Mouse (Mus musculus): ENCODE measurements around the gene Fam69b. TPM values are rescaled to one million over a fixed set of nuclear protein-coding genes. Genes with fewer than 3 reads are reported as not detected.
A peak's percentile ranks its signal among the peaks of the same experiment; 100 is the strongest.

Fam69b gene
- total RNA-seq, 1 experiment: 24.6 TPM

- Histone ChIP-seq H3K4me1 (ENCODE audit: control insufficient read depth in 2 of 2, insufficient read depth in 2 of 2, low read length in 2 of 2, poor library complexity in 1 of 2) (peaks cover 4 to 20% of the 10 kb centered on the region in 2 experiments; a peak in 3 of 4 replicates), H3K27ac (ENCODE audit: insufficient read depth, low read depth, low read length, poor library complexity, severe bottlenecking) (no peak overlapping the region)
- in situ Hi-C loops (cut with MboI; ENCODE audit: low sequenced_read_pairs in 2 of 2, unreplicated experiment in 2 of 2): no loop called here
Measured at GRCm38 (mm10) chr2:26582741-26583140, 45.5 kb upstream of the Fam69b start.

GRCm38 (mm10) chr2:26583640-26584039 is 44.6 kb upstream of the Fam69b start:
- no peak for DNase-seq (ENCODE audit: low read depth, low spot score)
- Histone ChIP-seq H3K4me1 (ENCODE audit: control insufficient read depth in 2 of 2, insufficient read depth in 2 of 2, low read length in 2 of 2, poor library complexity in 1 of 2) (peaks cover 4 to 19% of the 10 kb centered on the region in 2 experiments; a peak in 3 of 4 replicates), H3K9me3 (ENCODE audit: control insufficient read depth, insufficient read depth, low read depth, low read length) (no peaks in the 10 kb centered on the region), H3K4me3 (ENCODE audit: insufficient read depth in 1 of 2, low read depth in 1 of 2, low read length in 2 of 2, poor library complexity in 1 of 2, severe bottlenecking in 1 of 2) (no peak overlapping the region), H3K27ac (ENCODE audit: insufficient read depth, low read depth, low read length, poor library complexity, severe bottlenecking) (no peak overlapping the region), H3K36me3 (ENCODE audit: control insufficient read depth, insufficient read depth, low read length, poor library complexity, severe bottlenecking) (no peaks in the 10 kb centered on the region), H3K9ac (ENCODE audit: insufficient read depth, low read depth, low read length, poor library complexity, severe bottlenecking) (no peak overlapping the region)
- in situ Hi-C loops (cut with MboI; ENCODE audit: low sequenced_read_pairs in 2 of 2, unreplicated experiment in 2 of 2): no loop called here
- TF ChIP-seq CHD2 (IDR thresholded peaks at IDR 0.05; ENCODE audit: low read depth, low read length) (no peak), HCFC1 (IDR thresholded peaks at IDR 0.05; ENCODE audit: borderline replicate concordance, insufficient read depth, low read length) (no peak), ZC3H11A (IDR thresholded peaks at IDR 0.05; ENCODE audit: borderline replicate concordance, low read depth, low read length) (no peak), ZNF384 (IDR thresholded peaks at IDR 0.05; ENCODE audit: low read depth, low read length) (no peak), MAFK (IDR thresholded peaks at IDR 0.05; ENCODE audit: insufficient read depth, low read depth, low read length) (no peak)

More at GRCm38 (mm10) chr2:26582741-26583140, 45.5 kb upstream of the Fam69b start:
- TF ChIP-seq CHD2 (IDR thresholded peaks at IDR 0.05; ENCODE audit: low read depth, low read length) (no peak), MAFK (IDR thresholded peaks at IDR 0.05; ENCODE audit: insufficient read depth, low read depth, low read length) (no peak), ZC3H11A (IDR thresholded peaks at IDR 0.05; ENCODE audit: borderline replicate concordance, low read depth, low read length) (no peak), ZNF384 (IDR thresholded peaks at IDR 0.05; ENCODE audit: low read depth, low read length) (no peak), HCFC1 (IDR thresholded peaks at IDR 0.05; ENCODE audit: borderline replicate concordance, insufficient read depth, low read length) (no peak)
- Histone ChIP-seq H3K9me3 (ENCODE audit: control insufficient read depth, insufficient read depth, low read depth, low read length) (no peaks in the 10 kb centered on the region), H3K9ac (ENCODE audit: insufficient read depth, low read depth, low read length, poor library complexity, severe bottlenecking) (no peak overlapping the region), H3K4me3 (ENCODE audit: insufficient read depth in 1 of 2, low read depth in 1 of 2, low read length in 2 of 2, poor library complexity in 1 of 2, severe bottlenecking in 1 of 2) (no peak overlapping the region), H3K36me3 (ENCODE audit: control insufficient read depth, insufficient read depth, low read length, poor library complexity, severe bottlenecking) (no peaks in the 10 kb centered on the region)
- no peak for DNase-seq (ENCODE audit: low read depth, low spot score)

- TF ChIP-seq MAFK (IDR thresholded peaks at IDR 0.05; ENCODE audit: insufficient read depth, low read depth, low read length) (no peak), CHD2 (IDR thresholded peaks at IDR 0.05; ENCODE audit: low read depth, low read length) (no peak), ZC3H11A (IDR thresholded peaks at IDR 0.05; ENCODE audit: borderline replicate concordance, low read depth, low read length) (no peak), ZNF384 (IDR thresholded peaks at IDR 0.05; ENCODE audit: low read depth, low read length) (no peak), HCFC1 (IDR thresholded peaks at IDR 0.05; ENCODE audit: borderline replicate concordance, insufficient read depth, low read length) (no peak)
- Histone ChIP-seq H3K4me1 (ENCODE audit: control insufficient read depth in 2 of 2, insufficient read depth in 2 of 2, low read length in 2 of 2, poor library complexity in 1 of 2) (peaks cover 4 to 19% of the 10 kb centered on the region in 2 experiments; a peak in 3 of 4 replicates), H3K9me3 (ENCODE audit: control insufficient read depth, insufficient read depth, low read depth, low read length) (no peaks in the 10 kb centered on the region), H3K36me3 (ENCODE audit: control insufficient read depth, insufficient read depth, low read length, poor library complexity, severe bottlenecking) (peaks cover 6% of the 10 kb centered on the region; the same call in 1 of the 2 replicates), H3K27ac (ENCODE audit: insufficient read depth, low read depth, low read length, poor library complexity, severe bottlenecking) (no peak overlapping the region), H3K9ac (ENCODE audit: insufficient read depth, low read depth, low read length, poor library complexity, severe bottlenecking) (no peak overlapping the region), H3K4me3 (ENCODE audit: insufficient read depth in 1 of 2, low read depth in 1 of 2, low read length in 2 of 2, poor library complexity in 1 of 2, severe bottlenecking in 1 of 2) (no peak overlapping the region; a peak in 1 of 4 replicates)
- no peak for DNase-seq (ENCODE audit: low read depth, low spot score)
- in situ Hi-C loops (cut with MboI; ENCODE audit: low sequenced_read_pairs in 2 of 2, unreplicated experiment in 2 of 2): no loop called here
Measured at GRCm38 (mm10) chr2:26585713-26586112, 42.5 kb upstream of the Fam69b start.

GRCm38 (mm10) chr2:26586294-26587043 is 41.8 kb upstream of the Fam69b start, which contains the start of gene Gm20532:
Gene Gm20532, plus strand, starts transcription at chr2:26586639.
- Histone ChIP-seq H3K27ac (ENCODE audit: insufficient read depth, low read depth, low read length, poor library complexity, severe bottlenecking) (peak within 1 kb of the TSS; percentile 78), H3K9me3 (ENCODE audit: control insufficient read depth, insufficient read depth, low read depth, low read length) (no peaks in the 10 kb centered on the region), H3K9ac (ENCODE audit: insufficient read depth, low read depth, low read length, poor library complexity, severe bottlenecking) (peak within 1 kb of the TSS; percentile 95), H3K36me3 (ENCODE audit: control insufficient read depth, insufficient read depth, low read length, poor library complexity, severe bottlenecking) (peaks cover 11% of the 10 kb centered on the region; the same call in 1 of the 2 replicates), H3K4me1 (ENCODE audit: control insufficient read depth in 2 of 2, insufficient read depth in 2 of 2, low read length in 2 of 2, poor library complexity in 1 of 2) (peaks cover 4 to 19% of the 10 kb centered on the region in 2 experiments; a peak in 3 of 4 replicates), H3K4me3 (ENCODE audit: insufficient read depth in 1 of 2, low read depth in 1 of 2, low read length in 2 of 2, poor library complexity in 1 of 2, severe bottlenecking in 1 of 2) (peak within 1 kb of the TSS; percentile 84 to 91)
- DNase-seq (ENCODE audit: low read depth, low spot score): peak; percentile 65
- TF ChIP-seq HCFC1 (IDR thresholded peaks at IDR 0.05; ENCODE audit: borderline replicate concordance, insufficient read depth, low read length) (no peak), CHD2 (IDR thresholded peaks at IDR 0.05; ENCODE audit: low read depth, low read length) (no peak), ZC3H11A (IDR thresholded peaks at IDR 0.05; ENCODE audit: borderline replicate concordance, low read depth, low read length) (no peak), ZNF384 (IDR thresholded peaks at IDR 0.05; ENCODE audit: low read depth, low read length) (no peak), MAFK (IDR thresholded peaks at IDR 0.05; ENCODE audit: insufficient read depth, low read depth, low read length) (no peak)
- in situ Hi-C loops (cut with MboI; ENCODE audit: low sequenced_read_pairs in 2 of 2, unreplicated experiment in 2 of 2): no loop called here
